Mouse (Mus musculus): ENCODE measurements around the gene Cpne9.

Cpne9 gene

GRCm38 (mm10) chr6:113282101-113282802 lies at the start of gene Cpne9:
Gene Cpne9, plus strand, starts transcription at chr6:113282307.
- peak; percentile 81 for DNase-seq (ENCODE audit: low read depth, low spot score)

- no peak for DNase-seq (ENCODE audit: low read depth, low spot score)
Observed at GRCm38 (mm10) chr6:113235141-113235540, 47.0 kb upstream of the Cpne9 start.

GRCm38 (mm10) chr6:113237542-113238270 lies 44.4 kb upstream of the Cpne9 start, which contains the start of gene Mtmr14:
Gene Mtmr14, plus strand, starts transcription at chr6:113237843.
- DNase-seq (ENCODE audit: low read depth, low spot score): peak; percentile 97

GRCm38 (mm10) chr6:113238442-113238841 lies 43.7 kb upstream of the Cpne9 start:
- no peak for DNase-seq (ENCODE audit: low read depth, low spot score)

- no peak for DNase-seq (ENCODE audit: low read depth, low spot score)
Observed at GRCm38 (mm10) chr6:113242753-113243152, 39.4 kb upstream of the Cpne9 start.

- no peak for DNase-seq (ENCODE audit: low read depth, low spot score)
Observed at GRCm38 (mm10) chr6:113245585-113245984, 36.5 kb upstream of the Cpne9 start.

GRCm38 (mm10) chr6:113250786-113251185 lies 31.3 kb upstream of the Cpne9 start:
- no peak for DNase-seq (ENCODE audit: low read depth, low spot score)

- no peak for DNase-seq (ENCODE audit: low read depth, low spot score)
Observed at GRCm38 (mm10) chr6:113251921-113252320, 30.2 kb upstream of the Cpne9 start.

GRCm38 (mm10) chr6:113254899-113255298 lies 27.2 kb upstream of the Cpne9 start:
- no peak for DNase-seq (ENCODE audit: low read depth, low spot score)

GRCm38 (mm10) chr6:113261174-113261858 lies 20.8 kb upstream of the Cpne9 start:
- DNase-seq (ENCODE audit: low read depth, low spot score): no peak

- no peak for DNase-seq (ENCODE audit: low read depth, low spot score)
Observed at GRCm38 (mm10) chr6:113263531-113263930, 18.6 kb upstream of the Cpne9 start.

- DNase-seq (ENCODE audit: low read depth, low spot score): no peak
Observed at GRCm38 (mm10) chr6:113264429-113264828, 17.7 kb upstream of the Cpne9 start.

- no peak for DNase-seq (ENCODE audit: low read depth, low spot score)
Observed at GRCm38 (mm10) chr6:113266996-113267655, 15.0 kb upstream of the Cpne9 start.

GRCm38 (mm10) chr6:113267988-113268387 lies 14.1 kb upstream of the Cpne9 start:
- no peak for DNase-seq (ENCODE audit: low read depth, low spot score)

GRCm38 (mm10) chr6:113272365-113272764 lies 9.7 kb upstream of the Cpne9 start:
- DNase-seq (ENCODE audit: low read depth, low spot score): no peak

- no peak for DNase-seq (ENCODE audit: low read depth, low spot score)
Observed at GRCm38 (mm10) chr6:113276846-113277245, 5.3 kb upstream of the Cpne9 start.

- DNase-seq (ENCODE audit: low read depth, low spot score): no peak
Observed at GRCm38 (mm10) chr6:113281676-113282075, 431 bp upstream of the Cpne9 start.

- no peak for DNase-seq (ENCODE audit: low read depth, low spot score)
Observed at GRCm38 (mm10) chr6:113282969-113283368, 862 bp downstream of the Cpne9 start.

- no peak for DNase-seq (ENCODE audit: low read depth, low spot score)
Observed at GRCm38 (mm10) chr6:113283500-113283899, 1.4 kb downstream of the Cpne9 start.

GRCm38 (mm10) chr6:113284931-113285330 lies 2.8 kb downstream of the Cpne9 start:
- DNase-seq (ENCODE audit: low read depth, low spot score): no peak

- no peak for DNase-seq (ENCODE audit: low read depth, low spot score)
Observed at GRCm38 (mm10) chr6:113286316-113286715, 4.2 kb downstream of the Cpne9 start.

GRCm38 (mm10) chr6:113287236-113287635 lies 5.1 kb downstream of the Cpne9 start:
- no peak for DNase-seq (ENCODE audit: low read depth, low spot score)

Measured in forelimb bud, embryonic 11.5 days (tissue).